In the genomic region with DNA sequence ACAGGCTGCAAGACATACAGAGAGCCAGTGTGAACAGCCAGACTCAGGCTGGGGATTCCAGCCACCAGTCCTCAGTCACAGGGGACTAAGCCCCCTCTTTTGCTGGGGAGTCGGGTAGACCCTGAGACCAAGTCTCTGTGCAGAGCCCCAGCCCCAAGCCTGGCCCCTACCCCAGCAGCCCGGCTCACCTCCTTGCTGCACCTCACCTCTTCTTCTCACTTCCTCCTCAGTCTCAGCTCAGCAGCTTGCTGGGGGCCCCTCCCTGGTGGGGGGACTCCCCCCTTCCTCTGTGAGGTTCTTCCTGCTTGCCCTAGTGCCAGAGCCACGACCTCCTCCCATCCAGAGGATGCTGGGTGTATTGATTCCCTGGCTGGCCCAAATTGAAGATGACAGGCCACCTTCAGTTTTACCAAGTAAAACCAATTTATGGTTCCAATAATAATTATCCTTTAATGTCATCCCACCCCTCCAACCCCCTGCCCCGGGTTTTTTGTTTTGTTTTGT, we compare ENCODE assay signal across 7 mouse cellular contexts. TPM values are rescaled to one million over a fixed set of nuclear protein-coding genes. Genes with fewer than 3 reads are reported as not detected.
DNase-seq lines count a peak whose midpoint lies in the region; ATAC-seq and TF ChIP-seq lines count a peak whose summit lies in the region.

Gene Tbc1d10c (minus strand): TSS at position 454 of the 504 bp plus-strand sequence.

- H3K27me3 ChIP-seq in ES-Bruce4 (ENCODE audit: control insufficient read depth, insufficient read depth, low read length, poor library complexity, severe bottlenecking): no peaks in the 10 kb centered on the region
- no peaks in the 10 kb centered on the region for H3K27me3 ChIP-seq in heart, postnatal 0 days (ENCODE audit: control insufficient read depth, insufficient read depth, low read length)
- no peaks in the 10 kb centered on the region for H3K27me3 ChIP-seq in liver, embryonic 13.5 days

- no peak for TF ChIP-seq POLR2A in ES-Bruce4 (IDR thresholded peaks at IDR 0.05; ENCODE audit: insufficient read depth, low read length)

- WGBS in heart, postnatal 0 days: 65% methylated on average over 4 of the region's 4 CpGs
- 26% methylated on average over 4 of the region's 4 CpGs for WGBS in liver, embryonic 13.5 days (ENCODE audit: insufficient replicate concordance)

- no peak for TF ChIP-seq EP300 in ES-Bruce4 (IDR thresholded peaks at IDR 0.05; ENCODE audit: insufficient read depth, low read depth, low read length)
- no peak for TF ChIP-seq EP300 in heart, postnatal 0 days (IDR thresholded peaks at IDR 0.05; ENCODE audit: low read depth)

- TF ChIP-seq CTCF in ES-Bruce4 (IDR thresholded peaks at IDR 0.05; ENCODE audit: low read depth, low read length): no peak
- TF ChIP-seq CTCF in heart, postnatal 0 days (IDR thresholded peaks at IDR 0.05; ENCODE audit: low read depth): no peak

- peak; percentile 89 for DNase-seq in CD4-positive helper T cell, adult 2 months (ENCODE audit: low read depth, low spot score)
- DNase-seq in heart, postnatal 0 days (ENCODE audit: low spot score): no peak
- no peak for DNase-seq in liver, embryonic 13.5 days
- DNase-seq in naive thymus-derived CD4-positive, alpha-beta T cell, adult 2 months (ENCODE audit: low read depth): peak; percentile 86
- no peak for DNase-seq in urinary bladder, postnatal 36 days (ENCODE audit: low spot score in 2 of 2)
- no peak for DNase-seq in ovary, postnatal 36 days (ENCODE audit: low spot score)

- peaks cover 27% of the 10 kb centered on the region for H3K36me3 ChIP-seq in ES-Bruce4 (ENCODE audit: control insufficient read depth, insufficient read depth, low read length, poor library complexity, severe bottlenecking)
- H3K36me3 ChIP-seq in heart, postnatal 0 days (replicated peaks; ENCODE audit: control insufficient read depth, insufficient read depth, low read length): peaks cover 28% of the 10 kb centered on the region
- H3K36me3 ChIP-seq in liver, embryonic 13.5 days: peaks cover 29% of the 10 kb centered on the region

- peak within 1 kb of the TSS; percentile 97 for H3K9ac ChIP-seq in ES-Bruce4 (ENCODE audit: low read depth, poor library complexity, severe bottlenecking)
- peak within 1 kb of the TSS; percentile 92 for H3K9ac ChIP-seq in heart, postnatal 0 days (replicated peaks; ENCODE audit: low read depth, low read length)
- peak within 1 kb of the TSS; percentile 97 for H3K9ac ChIP-seq in liver, embryonic 13.5 days

- H3K27ac ChIP-seq in ES-Bruce4 (ENCODE audit: insufficient read depth, low read length): peak within 1 kb of the TSS; percentile 88
- peak within 1 kb of the TSS; percentile 93 for H3K27ac ChIP-seq in heart, postnatal 0 days (ENCODE audit: low read depth)
- peak within 1 kb of the TSS; percentile 91 for H3K27ac ChIP-seq in liver, embryonic 13.5 days

- no peaks in the 10 kb centered on the region for H3K9me3 ChIP-seq in ES-Bruce4 (replicated peaks; ENCODE audit: control insufficient read depth, insufficient read depth, low read length, poor library complexity, severe bottlenecking)
- no peaks in the 10 kb centered on the region for H3K9me3 ChIP-seq in heart, postnatal 0 days (replicated peaks; ENCODE audit: control insufficient read depth, low read length)
- H3K9me3 ChIP-seq in liver, embryonic 13.5 days (replicated peaks): no peaks in the 10 kb centered on the region

- H3K4me3 ChIP-seq in ES-Bruce4 (ENCODE audit: low read depth, low read length): peak within 1 kb of the TSS; percentile 90
- peak within 1 kb of the TSS; percentile 91 for H3K4me3 ChIP-seq in heart, postnatal 0 days (ENCODE audit: low read depth, low read length)
- peak within 1 kb of the TSS; percentile 93 for H3K4me3 ChIP-seq in liver, embryonic 13.5 days (replicated peaks)

- H3K4me2 ChIP-seq in heart, postnatal 0 days (ENCODE audit: low read depth, low read length): peak within 1 kb of the TSS; percentile 86
- H3K4me2 ChIP-seq in liver, embryonic 13.5 days: peak within 1 kb of the TSS; percentile 90

- ATAC-seq in heart, postnatal 0 days (ENCODE audit: insufficient read depth, low read depth): no peak
- ATAC-seq in liver, embryonic 13.5 days (ENCODE audit: low read depth): no peak

- no peaks in the 10 kb centered on the region for H3K4me1 ChIP-seq in ES-Bruce4 (ENCODE audit: control insufficient read depth, insufficient read depth, low read length)
- peaks cover 34% of the 10 kb centered on the region for H3K4me1 ChIP-seq in heart, postnatal 0 days (ENCODE audit: control insufficient read depth, insufficient read depth)
- peaks cover 56% of the 10 kb centered on the region for H3K4me1 ChIP-seq in liver, embryonic 13.5 days (replicated peaks)

RNA-seq across cellular contexts. Expression of gene Tbc1d10c, which starts in this region (rescaled TPM):
- 1.2 TPM in 2 replicates for polyA plus RNA-seq in ES-Bruce4 (2011; ENCODE audit: insufficient read depth, insufficient read length, low read depth, missing spikeins)
- total RNA-seq in heart, postnatal 0 days (2014; rRNA removed; ENCODE audit: low replicate concordance): 5.2 TPM in 1 of 2 replicates, not detected in the other
- 2.7 and 4.4 TPM in 2 replicates for polyA plus RNA-seq in heart, postnatal 0 days (2015; fragmentation: Nextera tagmentation; extraction: Ambion mirVana)
- polyA plus RNA-seq in liver, embryonic 13.5 days (2015; fragmentation: Nextera tagmentation; extraction: Ambion mirVana): 3.7 TPM in 2 replicates

Comparison
In these comparisons a context has a peak if more than half of its experiments do, and no peak if none do; other contexts are left out.
1. DNase-seq: peak in CD4-positive helper T cell, adult 2 months (single experiment) and naive thymus-derived CD4-positive, alpha-beta T cell, adult 2 months (single experiment); none in heart, postnatal 0 days (single experiment), liver, embryonic 13.5 days (single experiment), urinary bladder, postnatal 36 days (0 of 2) and ovary, postnatal 36 days (single experiment).
2. Peak in every context shown above with its lines, with median percentiles within 50 percentile points of each other: H3K27ac ChIP-seq, H3K4me3 ChIP-seq and H3K9ac ChIP-seq.